Mouse (Mus musculus) lung, postnatal 0 days (tissue): ENCODE results near the gene M1ap. TPM values are rescaled to one million over a fixed set of nuclear protein-coding genes. Genes with fewer than 3 reads are reported as not detected.

Experiments used
- ATAC-seq: fragments of 200-750 bp; cut with Nextera tagmentation; 2 replicates; pipeline ENCODE4 v1.8.0; 2017; ENCODE audit warnings: moderate library complexity
- DNase-seq: peaks from one replicate; pipeline ENCODE4 v3.0.0-alpha.2; 2016; ENCODE audit warnings: low spot score
- H3K27ac ChIP-seq: fragments of 300-500 bp; sonication (generic); 2 replicates; pipeline ENCODE4 v1.5.1; 2014; ENCODE audit warnings: antibody characterized with exemption, mild to moderate bottlenecking, low read length, mixed read lengths
- H3K27me3 ChIP-seq: fragments of 300-500 bp; sonication (generic); replicated peaks from 2 replicates; pipeline ENCODE4 v1.6.1; 2014; ENCODE audit warnings: low read length, mixed read lengths; ENCODE audit not compliant: insufficient read depth
- H3K36me3 ChIP-seq: fragments of 300-500 bp; sonication (generic); 2 replicates; pipeline ENCODE4 v1.6.1; 2014; ENCODE audit warnings: low read length, mixed read lengths; ENCODE audit not compliant: insufficient read depth
- H3K4me1 ChIP-seq: fragments of 300-500 bp; sonication (generic); 2 replicates; pipeline ENCODE4 v1.6.1; 2014; ENCODE audit warnings: antibody characterized with exemption, low read depth, low read length, mixed read lengths; ENCODE audit not compliant: insufficient read depth
- H3K4me2 ChIP-seq: fragments of 300-500 bp; sonication (generic); replicated peaks from 2 replicates; pipeline ENCODE4 v1.6.1; 2014; ENCODE audit warnings: low read depth, mild to moderate bottlenecking, low read length, moderate library complexity, mixed read lengths
- H3K4me3 ChIP-seq: fragments of 300-500 bp; sonication (generic); 2 replicates; pipeline ENCODE4 v1.5.1; 2014; ENCODE audit warnings: low read depth, low read length
- H3K9ac ChIP-seq: fragments of 300-500 bp; sonication (generic); replicated peaks from 2 replicates; pipeline ENCODE4 v1.6.1; 2014; ENCODE audit warnings: low read depth, mild to moderate bottlenecking
- H3K9me3 ChIP-seq: fragments of 300-500 bp; sonication (generic); 2 replicates; pipeline ENCODE4 v1.6.1; 2016; ENCODE audit warnings: low read length, mixed read lengths
- CTCF ChIP-seq: IDR thresholded peaks from 2 replicates; pipeline ENCODE4 v1.5.1; 2016; ENCODE audit warnings: antibody characterized with exemption, mild to moderate bottlenecking
- EP300 ChIP-seq: IDR thresholded peaks from 2 replicates; pipeline ENCODE4 v1.6.1; 2016; ENCODE audit warnings: antibody characterized with exemption, mild to moderate bottlenecking, control low read depth
- WGBS: fragments of 180-500 bp; shearing (Covaris S2); extraction: QIAGEN DNeasy Blood & Tissue Kit; methylation state at CpG from one replicate; pipeline ENCODE4 v1.1.7; 2014; 5-methylcytosine and 5-hydroxymethylcytosine counted together
- polyA plus RNA-seq: library from polyadenylated mRNA; unstranded; fragments of >200 nt; fragmentation: Nextera tagmentation; extraction: Ambion mirVana; gene quantifications from 2 replicates; pipeline ENCODE4 v1.2.1, GENCODE M21; 2015

The M1ap gene
- polyA plus RNA-seq, 1 experiment from 2014 or later, result 1.8 TPM

DNA sequence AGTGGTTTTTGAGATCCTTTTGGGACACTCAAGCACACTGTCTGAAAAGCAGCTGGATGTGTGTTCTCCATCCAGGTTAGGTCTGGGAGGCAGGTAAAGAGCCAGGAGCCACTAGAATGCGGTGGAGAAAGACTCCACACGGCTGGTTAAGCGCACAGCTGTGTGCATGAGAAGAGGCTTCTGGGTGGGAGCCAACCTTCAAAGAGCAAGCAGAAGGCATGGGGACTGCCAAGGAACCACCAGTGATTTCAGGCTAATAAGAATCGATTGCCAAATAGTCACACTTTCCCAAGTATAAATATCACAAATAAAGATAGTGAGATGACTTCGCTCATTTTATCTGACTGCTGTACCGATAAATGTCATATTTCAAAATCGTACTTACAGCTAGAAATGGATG lies 20.2 kb upstream of the M1ap start:
- 57% methylated on average over 7 of the region's 7 CpGs for WGBS
- Histone ChIP-seq H3K9me3 (no peaks in the 10 kb centered on the region), H3K27me3 (no peaks in the 10 kb centered on the region), H3K4me2 (no peak overlapping the region), H3K4me1 (no peaks in the 10 kb centered on the region), H3K9ac (no peak overlapping the region), H3K27ac (no peak overlapping the region), H3K4me3 (no peak overlapping the region), H3K36me3 (no peaks in the 10 kb centered on the region)
- DNase-seq (no peak), ATAC-seq (no peak)
- TF ChIP-seq EP300 (no peak), CTCF (no peak)

DNA sequence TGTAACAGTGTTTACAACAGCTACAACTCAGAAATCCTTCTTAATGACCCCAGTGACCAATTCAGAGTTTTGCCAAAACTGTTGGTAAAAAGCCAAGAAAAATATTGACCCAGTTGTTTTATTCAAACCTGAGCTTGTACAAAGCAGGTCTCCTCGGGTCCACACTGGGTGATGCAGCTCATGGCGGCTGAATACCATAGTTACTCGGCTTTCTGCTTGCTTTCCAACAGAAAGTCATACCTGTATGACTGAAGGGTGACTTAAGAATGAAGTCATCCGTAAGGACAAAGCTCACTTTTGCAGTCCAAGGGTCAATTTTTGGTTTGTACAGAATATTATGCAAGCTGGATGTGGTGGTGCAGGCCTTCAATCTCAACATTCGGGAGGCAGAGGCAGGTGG lies 19.1 kb upstream of the M1ap start:
- Histone ChIP-seq H3K4me2 (no peak overlapping the region), H3K9ac (no peak overlapping the region), H3K36me3 (no peaks in the 10 kb centered on the region), H3K27ac (no peak overlapping the region), H3K4me3 (no peak overlapping the region), H3K27me3 (no peaks in the 10 kb centered on the region), H3K4me1 (no peaks in the 10 kb centered on the region), H3K9me3 (no peaks in the 10 kb centered on the region)
- no peak for ATAC-seq
- WGBS, result 58% methylated on average over 5 of the region's 5 CpGs
- TF ChIP-seq CTCF (no peak), EP300 (no peak)
- DNase-seq, result no peak

DNA sequence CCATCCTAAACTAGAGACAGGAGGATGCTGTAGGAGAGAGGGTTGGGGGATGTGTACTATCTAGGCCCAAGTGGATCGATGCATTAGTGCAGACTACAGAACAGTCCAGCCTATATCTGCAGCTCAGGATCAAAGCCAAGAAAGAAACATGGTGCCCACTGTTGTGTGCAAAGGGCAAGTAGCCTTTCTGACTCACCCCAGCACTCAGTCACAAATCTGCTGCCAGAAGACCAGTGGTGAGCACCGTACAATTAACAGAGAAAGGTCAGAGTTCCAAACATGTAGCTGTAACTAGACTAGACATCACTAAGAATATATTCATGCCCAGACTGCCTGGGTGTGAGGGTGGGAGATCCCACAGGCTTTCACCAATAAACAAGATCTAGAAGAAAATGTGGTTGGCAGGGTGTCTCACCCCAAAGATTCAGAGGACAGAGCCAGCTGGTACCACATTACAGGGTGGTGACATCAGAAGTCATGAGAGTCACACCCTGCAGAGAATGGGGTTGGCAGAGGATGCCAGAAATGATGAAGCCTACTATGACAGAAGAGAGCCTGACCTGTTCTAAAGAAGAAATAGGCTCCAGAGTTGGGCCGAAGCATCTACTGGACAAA lies 12.0 kb upstream of the M1ap start:
- ATAC-seq, result no peak
- no peak for TF ChIP-seq CTCF
- no peak for TF ChIP-seq EP300
- Histone ChIP-seq H3K4me2 (no peak overlapping the region), H3K4me1 (no peaks in the 10 kb centered on the region), H3K9ac (no peak overlapping the region), H3K9me3 (no peaks in the 10 kb centered on the region), H3K27me3 (no peaks in the 10 kb centered on the region), H3K27ac (no peak overlapping the region), H3K4me3 (no peak overlapping the region), H3K36me3 (no peaks in the 10 kb centered on the region)
- WGBS, result 83% methylated on average over 3 of the region's 3 CpGs
- no peak for DNase-seq

GRCm38 (mm10) chr6:82939167-82939912 lies 7.4 kb upstream of the M1ap start, which contains the start of gene Sema4f:
TSS of gene Sema4f (minus strand) at chr6:82939769.
- H3K4me2 ChIP-seq, result peak within 1 kb of the TSS; percentile 61
- DNase-seq (peak; percentile 90), ATAC-seq (peak; percentile 98)
- H3K9me3 ChIP-seq, result no peaks in the 10 kb centered on the region
- no peak within 1 kb of the TSS for H3K9ac ChIP-seq
- no peaks in the 10 kb centered on the region for H3K27me3 ChIP-seq
- H3K36me3 ChIP-seq, result no peaks in the 10 kb centered on the region
- H3K4me3 ChIP-seq, result peak within 1 kb of the TSS; percentile 37
- H3K4me1 ChIP-seq, result no peaks in the 10 kb centered on the region
- WGBS, result 4% methylated on average over 41 of the region's 44 CpGs
- no peak within 1 kb of the TSS for H3K27ac ChIP-seq
- no peak for TF ChIP-seq CTCF
- TF ChIP-seq EP300, result no peak

- Histone ChIP-seq H3K4me2 (no peak overlapping the region), H3K27ac (no peak overlapping the region), H3K9me3 (no peaks in the 10 kb centered on the region), H3K4me1 (no peaks in the 10 kb centered on the region), H3K36me3 (no peaks in the 10 kb centered on the region), H3K27me3 (no peaks in the 10 kb centered on the region), H3K4me3 (no peak overlapping the region), H3K9ac (no peak overlapping the region)
- no peak for TF ChIP-seq CTCF
- no peak for TF ChIP-seq EP300
- no peak for ATAC-seq
- DNase-seq, result no peak
- WGBS, result 62% methylated on average over 3 of the region's 3 CpGs
Measured at GRCm38 (mm10) chr6:82940765-82941164, 5.9 kb upstream of the M1ap start.

DNA sequence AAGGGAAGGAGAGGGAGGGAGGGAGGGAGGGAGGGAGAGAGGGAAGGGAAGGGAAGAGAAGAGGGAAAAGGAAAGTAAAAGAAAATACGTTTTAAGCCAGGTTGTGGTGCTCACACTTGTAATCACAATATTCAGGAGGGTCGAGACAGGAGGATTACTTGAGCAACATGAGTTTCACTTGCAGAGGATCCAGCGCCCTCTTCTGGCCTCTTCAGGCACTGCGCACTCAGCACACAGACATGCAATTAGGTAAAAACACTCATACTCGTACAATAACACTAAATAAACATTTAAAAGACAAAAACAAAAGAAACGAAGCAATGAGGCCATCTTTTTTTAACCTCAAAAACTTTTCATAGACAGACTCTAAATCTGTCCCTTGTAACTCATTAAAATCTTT lies 952 bp upstream of the M1ap start:
- H3K9ac ChIP-seq, result no peak overlapping the region
- no peak for ATAC-seq

More for the DNA sequence above, 952 bp upstream of the M1ap start:
- TF ChIP-seq CTCF (peak; percentile 60), EP300 (no peak)
- H3K4me3 ChIP-seq, result no peak overlapping the region
- 49% methylated on average over 6 of the region's 6 CpGs for WGBS
- no peak overlapping the region for H3K4me2 ChIP-seq
- H3K27ac ChIP-seq, result no peak overlapping the region
- no peaks in the 10 kb centered on the region for H3K4me1 ChIP-seq
- H3K9me3 ChIP-seq, result no peaks in the 10 kb centered on the region
- no peak for DNase-seq
- no peaks in the 10 kb centered on the region for H3K27me3 ChIP-seq
- no peaks in the 10 kb centered on the region for H3K36me3 ChIP-seq
